Mouse (Mus musculus) embryonic facial prominence, embryonic 10.5 days (tissue): Measurements from ENCODE around the gene Srp14. TPM values are rescaled to one million over a fixed set of nuclear protein-coding genes. Genes with fewer than 3 reads are reported as not detected.

Experiments used
- DNase-seq: peaks from one replicate; pipeline ENCODE4 v3.0.0-alpha.2; 2017; ENCODE audit warnings: low spot score
- H3K27ac ChIP-seq: fragments of 300-500 bp; sonication (generic); replicated peaks from 2 replicates; pipeline ENCODE4 v1.5.1; 2016; ENCODE audit warnings: mild to moderate bottlenecking
- H3K27me3 ChIP-seq: fragments of 300-500 bp; sonication (generic); replicated peaks from 2 replicates; pipeline ENCODE4 v1.6.1; 2016; ENCODE audit warnings: low read depth, mild to moderate bottlenecking; ENCODE audit not compliant: poor library complexity, severe bottlenecking
- H3K36me3 ChIP-seq: fragments of 300-500 bp; sonication (generic); replicated peaks from 2 replicates; pipeline ENCODE4 v1.6.1; 2016; ENCODE audit warnings: mild to moderate bottlenecking, moderate library complexity
- H3K4me1 ChIP-seq: fragments of 300-500 bp; sonication (generic); 2 replicates; pipeline ENCODE4 v1.6.1; 2016
- H3K4me3 ChIP-seq: fragments of 300-500 bp; sonication (generic); 2 replicates; pipeline ENCODE4 v1.5.1; 2016; ENCODE audit warnings: mild to moderate bottlenecking, moderate library complexity
- H3K9me3 ChIP-seq: fragments of 300-500 bp; sonication (generic); 2 replicates; pipeline ENCODE4 v1.6.1; 2016; ENCODE audit warnings: mild to moderate bottlenecking
- WGBS: fragments of 180-500 bp; shearing (Covaris S2); methylation state at CpG from one replicate; pipeline ENCODE4 v1.1.7; 2016; 5-methylcytosine and 5-hydroxymethylcytosine counted together
- polyA plus RNA-seq: library from polyadenylated mRNA; unstranded; fragments of >200 nt; fragmentation: Nextera tagmentation; extraction: Ambion mirVana; gene quantifications from 2 replicates; pipeline ENCODE4 v1.2.1, GENCODE M21; 2016

Srp14 gene
- polyA plus RNA-seq, 1 experiment from 2014 or later: 245 TPM

GRCm38 (mm10) chr2:118484386-118484898 is 4.9 kb upstream of the Srp14 start:
- no peak overlapping the region for H3K4me3 ChIP-seq
- peaks cover 3% of the 10 kb centered on the region for H3K9me3 ChIP-seq
- no peak for DNase-seq
- H3K27ac ChIP-seq: no peak overlapping the region
- 88% methylated on average over 9 of the region's 9 CpGs for WGBS
- H3K36me3 ChIP-seq: no peaks in the 10 kb centered on the region
- H3K4me1 ChIP-seq: peaks cover 8% of the 10 kb centered on the region
- no peaks in the 10 kb centered on the region for H3K27me3 ChIP-seq

GRCm38 (mm10) chr2:118483032-118483431 is 3.5 kb upstream of the Srp14 start:
- peaks cover under 1% of the 10 kb centered on the region; the same call in 1 of the 2 replicates for H3K9me3 ChIP-seq
- H3K36me3 ChIP-seq: no peaks in the 10 kb centered on the region
- 88% methylated on average over 5 of the region's 5 CpGs for WGBS
- H3K27me3 ChIP-seq: no peaks in the 10 kb centered on the region
- peaks cover 13% of the 10 kb centered on the region for H3K4me1 ChIP-seq
- DNase-seq: no peak
- H3K4me3 ChIP-seq: no peak overlapping the region
- no peak overlapping the region for H3K27ac ChIP-seq

- Histone ChIP-seq H3K27me3 (no peaks in the 10 kb centered on the region), H3K9me3 (no peaks in the 10 kb centered on the region), H3K4me3 (no peak overlapping the region), H3K27ac (no peak overlapping the region), H3K4me1 (peaks cover 16% of the 10 kb centered on the region), H3K36me3 (peaks cover 17% of the 10 kb centered on the region)
- WGBS: 89% methylated on average over 7 of the region's 7 CpGs
- no peak for DNase-seq
Measured at GRCm38 (mm10) chr2:118480886-118481285, 1.4 kb upstream of the Srp14 start.

- WGBS: 3% methylated on average over 52 of the region's 52 CpGs
- H3K9me3 ChIP-seq: no peaks in the 10 kb centered on the region
- H3K36me3 ChIP-seq: peaks cover 36% of the 10 kb centered on the region
- peak overlapping the region; percentile 92 for H3K4me3 ChIP-seq
- peak overlapping the region; percentile 88 for H3K27ac ChIP-seq
- no peaks in the 10 kb centered on the region for H3K27me3 ChIP-seq
- no peak for DNase-seq
- peaks cover 16% of the 10 kb centered on the region for H3K4me1 ChIP-seq
Measured at GRCm38 (mm10) chr2:118478833-118479549, 520 bp downstream of the Srp14 start.

GRCm38 (mm10) chr2:118468354-118468753 is 11.2 kb downstream of the Srp14 start:
- Histone ChIP-seq H3K27ac (no peak overlapping the region), H3K27me3 (no peaks in the 10 kb centered on the region), H3K36me3 (peaks cover 92% of the 10 kb centered on the region), H3K9me3 (no peaks in the 10 kb centered on the region), H3K4me3 (no peak overlapping the region), H3K4me1 (peaks cover 12% of the 10 kb centered on the region)
- no peak for DNase-seq

GRCm38 (mm10) chr2:118466601-118467000 is 12.9 kb downstream of the Srp14 start:
- Histone ChIP-seq H3K36me3 (peaks cover 91% of the 10 kb centered on the region), H3K9me3 (no peaks in the 10 kb centered on the region), H3K27ac (no peak overlapping the region), H3K4me3 (no peak overlapping the region), H3K4me1 (peaks cover 29% of the 10 kb centered on the region), H3K27me3 (no peaks in the 10 kb centered on the region)
- 65% methylated on average over 1 of the region's 1 CpGs for WGBS
- DNase-seq: no peak

GRCm38 (mm10) chr2:118465894-118466293 is 13.6 kb downstream of the Srp14 start:
- no peak for DNase-seq
- H3K27me3 ChIP-seq: no peaks in the 10 kb centered on the region

GRCm38 (mm10) chr2:118464450-118464849 is 15.1 kb downstream of the Srp14 start:
- 82% methylated on average over 3 of the region's 3 CpGs for WGBS
- Histone ChIP-seq H3K9me3 (no peaks in the 10 kb centered on the region), H3K4me1 (peaks cover 37% of the 10 kb centered on the region), H3K4me3 (no peak overlapping the region), H3K27ac (no peak overlapping the region), H3K27me3 (no peaks in the 10 kb centered on the region), H3K36me3 (peaks cover 83% of the 10 kb centered on the region)
- DNase-seq: no peak

More at GRCm38 (mm10) chr2:118465894-118466293, 13.6 kb downstream of the Srp14 start:
- Histone ChIP-seq H3K9me3 (no peaks in the 10 kb centered on the region), H3K27ac (no peak overlapping the region), H3K4me3 (no peak overlapping the region), H3K4me1 (peaks cover 36% of the 10 kb centered on the region), H3K36me3 (peaks cover 91% of the 10 kb centered on the region)
- WGBS: 87% methylated on average over 2 of the region's 2 CpGs

GRCm38 (mm10) chr2:118463480-118463879 is 16.0 kb downstream of the Srp14 start:
- peaks cover 37% of the 10 kb centered on the region for H3K4me1 ChIP-seq
- H3K4me3 ChIP-seq: no peak overlapping the region
- no peak overlapping the region for H3K27ac ChIP-seq
- peaks cover 80% of the 10 kb centered on the region for H3K36me3 ChIP-seq
- no peaks in the 10 kb centered on the region for H3K9me3 ChIP-seq
- no peaks in the 10 kb centered on the region for H3K27me3 ChIP-seq
- WGBS: 62% methylated on average over 5 of the region's 5 CpGs
- no peak for DNase-seq

- DNase-seq: no peak
- 72% methylated on average over 16 of the region's 16 CpGs for WGBS
Measured at GRCm38 (mm10) chr2:118461480-118462165, 17.9 kb downstream of the Srp14 start.

GRCm38 (mm10) chr2:118457463-118458261 is 21.8 kb downstream of the Srp14 start:
- Histone ChIP-seq H3K9me3 (no peaks in the 10 kb centered on the region), H3K4me1 (peaks cover 17% of the 10 kb centered on the region), H3K36me3 (peaks cover 57% of the 10 kb centered on the region), H3K27me3 (no peaks in the 10 kb centered on the region), H3K27ac (no peak overlapping the region), H3K4me3 (no peak overlapping the region)
- WGBS: 90% methylated on average over 13 of the region's 13 CpGs
- no peak for DNase-seq

More at GRCm38 (mm10) chr2:118461480-118462165, 17.9 kb downstream of the Srp14 start:
- peaks cover 77% of the 10 kb centered on the region for H3K36me3 ChIP-seq
- peaks cover 37% of the 10 kb centered on the region for H3K4me1 ChIP-seq
- H3K4me3 ChIP-seq: no peak overlapping the region
- no peaks in the 10 kb centered on the region for H3K27me3 ChIP-seq
- H3K27ac ChIP-seq: 0 out of 2 replicates have a peak overlapping the region, but pooled peaks have one; percentile 36
- no peaks in the 10 kb centered on the region for H3K9me3 ChIP-seq

- no peak overlapping the region for H3K27ac ChIP-seq
- no peaks in the 10 kb centered on the region for H3K27me3 ChIP-seq
- peaks cover 51% of the 10 kb centered on the region for H3K36me3 ChIP-seq
- no peak overlapping the region for H3K4me3 ChIP-seq
- 94% methylated on average over 3 of the region's 3 CpGs for WGBS
- DNase-seq: no peak
- no peaks in the 10 kb centered on the region for H3K9me3 ChIP-seq
- H3K4me1 ChIP-seq: peaks cover 12% of the 10 kb centered on the region
Measured at GRCm38 (mm10) chr2:118457029-118457428, 22.5 kb downstream of the Srp14 start.
